ENCODE assay signal across 15 mouse cellular contexts in genomic region chr5:64814416-64814815, GRCm38 (mm10). TPM values are rescaled to one million over a fixed set of nuclear protein-coding genes. Genes with fewer than 3 reads are reported as not detected.
DNase-seq lines count a peak whose midpoint lies in the region; ATAC-seq and TF ChIP-seq lines count a peak whose summit lies in the region.
"Had no signal": no experiment of that assay in that cellular context is flagged by ENCODE, and none has a peak within 500 bp of the region (broad histone marks: within the 10 kb centered on the region; RNA-seq: fewer than 3 reads in every experiment).

No protein-coding gene starts in this region.

- no peak overlapping the region for H3K4me3 ChIP-seq in intestine, embryonic 14.5 days (ENCODE audit: low read depth, low read length)
- H3K4me3 ChIP-seq in intestine, embryonic 15.5 days (replicated peaks) = no peak overlapping the region
- peak overlapping the region; percentile 78 for H3K4me3 ChIP-seq in E14TG2a.4 (replicated peaks; ENCODE audit: low read length)
- H3K4me3 ChIP-seq in bone marrow, adult 2 months (replicated peaks; ENCODE audit: control insufficient read depth, low read depth, low read length) = peak overlapping the region; percentile 13
- no peak overlapping the region for H3K4me3 ChIP-seq in stomach, embryonic 15.5 days (replicated peaks)
- H3K4me3 ChIP-seq: embryonic facial prominence, embryonic 13.5 days; forebrain, embryonic 13.5 days had no signal

- DNase-seq in intestine, embryonic 14.5 days (ENCODE audit: low spot score) = peak; percentile 50
- DNase-seq in frontal cortex, postnatal 14 days (ENCODE audit: low spot score in 2 of 2) = no peak
- DNase-seq: cerebellum, adult 18-20 months; heart, postnatal 4 days; lung, postnatal 14 days had no signal

- H3K9me3 ChIP-seq in intestine, embryonic 14.5 days (ENCODE audit: control insufficient read depth, low read length) = no peaks in the 10 kb centered on the region
- H3K9me3 ChIP-seq in intestine, embryonic 15.5 days = no peaks in the 10 kb centered on the region
- peaks cover 2% of the 10 kb centered on the region; the same call in 1 of the 2 replicates for H3K9me3 ChIP-seq in E14TG2a.4 (ENCODE audit: low read length)
- H3K9me3 ChIP-seq in stomach, embryonic 15.5 days = no peaks in the 10 kb centered on the region
- H3K9me3 ChIP-seq: embryonic facial prominence, embryonic 13.5 days; forebrain, embryonic 13.5 days had no signal

- ATAC-seq in intestine, embryonic 14.5 days (replicated peaks; ENCODE audit: low FRiP score, low TSS enrichment, low read depth) = no peak
- ATAC-seq in intestine, embryonic 15.5 days = no peak
- ATAC-seq in stomach, embryonic 15.5 days (ENCODE audit: insufficient read depth, low FRiP score, low read depth) = no peak
- no peak for ATAC-seq in granulocyte monocyte progenitor cell, adult 5-6 weeks (replicated peaks; ENCODE audit: poor library complexity, severe bottlenecking)
- no peak for ATAC-seq in cerebellum, adult (ENCODE audit: insufficient number of reproducible peaks, low FRiP score, low TSS enrichment)
- ATAC-seq: forebrain, embryonic 13.5 days; hindbrain, postnatal 0 days had no signal

- 75% methylated on average over 7 of the region's 7 CpGs for whole genome bisulfite sequencing in intestine, embryonic 14.5 days
- WGBS in intestine, embryonic 15.5 days = 74% methylated on average over 7 of the region's 7 CpGs
- WGBS in bone marrow, adult 2 months = 68% methylated on average over 7 of the region's 7 CpGs
- WGBS in stomach, embryonic 15.5 days = 71% methylated on average over 7 of the region's 7 CpGs

- peaks cover 64% of the 10 kb centered on the region for H3K4me1 ChIP-seq in intestine, embryonic 14.5 days (replicated peaks; ENCODE audit: control insufficient read depth, insufficient read depth, low read length)
- H3K4me1 ChIP-seq in intestine, embryonic 15.5 days (replicated peaks) = peaks cover 81% of the 10 kb centered on the region
- H3K4me1 ChIP-seq in E14TG2a.4 (replicated peaks; ENCODE audit: low read depth, low read length) = peaks cover 85% of the 10 kb centered on the region
- peaks cover 8% of the 10 kb centered on the region for H3K4me1 ChIP-seq in bone marrow, adult 2 months (ENCODE audit: control insufficient read depth, insufficient read depth, low read length)
- H3K4me1 ChIP-seq in stomach, embryonic 15.5 days = peaks cover 65% of the 10 kb centered on the region

- TF ChIP-seq CTCF in E14TG2a.4 (conservative IDR thresholded peaks at IDR 0.05; ENCODE audit: low read length) = no peak
- no peak for TF ChIP-seq CTCF in bone marrow, adult 2 months (IDR thresholded peaks at IDR 0.05; ENCODE audit: control insufficient read depth, insufficient read depth, low read length)

- H3K36me3 ChIP-seq in intestine, embryonic 14.5 days (ENCODE audit: control insufficient read depth, insufficient read depth, low read length) = peaks cover 34% of the 10 kb centered on the region
- H3K36me3 ChIP-seq in intestine, embryonic 15.5 days = peaks cover 6% of the 10 kb centered on the region; the same call in 1 of the 2 replicates
- peaks cover 69% of the 10 kb centered on the region for H3K36me3 ChIP-seq in E14TG2a.4 (ENCODE audit: insufficient read depth, low read length)
- peaks cover 11% of the 10 kb centered on the region for H3K36me3 ChIP-seq in stomach, embryonic 15.5 days

- no peak overlapping the region for H3K27ac ChIP-seq in intestine, embryonic 14.5 days (ENCODE audit: low read depth)
- H3K27ac ChIP-seq in intestine, embryonic 15.5 days = no peak overlapping the region
- no peak overlapping the region for H3K27ac ChIP-seq in bone marrow, adult 2 months (ENCODE audit: control insufficient read depth, insufficient read depth, low read depth, low read length, poor library complexity)
- peak overlapping the region; percentile 6; the same call in 1 of the 2 replicates for H3K27ac ChIP-seq in stomach, embryonic 15.5 days
- H3K27ac ChIP-seq: embryonic facial prominence, embryonic 13.5 days; forebrain, embryonic 13.5 days; hindbrain, postnatal 0 days had no signal

- no peak overlapping the region for H3K4me2 ChIP-seq in intestine, embryonic 14.5 days (ENCODE audit: low read length)
- H3K4me2 ChIP-seq in intestine, embryonic 15.5 days (replicated peaks) = no peak overlapping the region
- no peak overlapping the region for H3K4me2 ChIP-seq in stomach, embryonic 15.5 days
- H3K4me2 ChIP-seq: embryonic facial prominence, embryonic 13.5 days; forebrain, embryonic 13.5 days; midbrain, embryonic 11.5 days had no signal

- no peak for TF ChIP-seq POLR2A in bone marrow, adult 2 months (IDR thresholded peaks at IDR 0.05; ENCODE audit: borderline replicate concordance, control insufficient read depth, low read depth, low read length)

- H3K9ac ChIP-seq in intestine, embryonic 14.5 days (ENCODE audit: low read length) = no peak overlapping the region
- H3K9ac ChIP-seq in intestine, embryonic 15.5 days = no peak overlapping the region
- no peak overlapping the region for H3K9ac ChIP-seq in stomach, embryonic 15.5 days
- H3K9ac ChIP-seq: forebrain, embryonic 13.5 days had no signal

- H3K27me3 ChIP-seq in intestine, embryonic 14.5 days (replicated peaks; ENCODE audit: control insufficient read depth, insufficient read depth, low read length) = no peaks in the 10 kb centered on the region
- no peaks in the 10 kb centered on the region for H3K27me3 ChIP-seq in intestine, embryonic 15.5 days (replicated peaks)
- no peaks in the 10 kb centered on the region for H3K27me3 ChIP-seq in E14TG2a.4 (ENCODE audit: insufficient read depth, low read length)
- no peaks in the 10 kb centered on the region for H3K27me3 ChIP-seq in stomach, embryonic 15.5 days (replicated peaks)
- H3K27me3 ChIP-seq: embryonic facial prominence, embryonic 13.5 days; forebrain, embryonic 13.5 days had no signal

RNA-seq across cellular contexts. Expression of gene Klf3, which starts 11.2 kb away (rescaled TPM):
- polyA plus RNA-seq in intestine, embryonic 14.5 days (2014; fragmentation: Nextera tagmentation; extraction: Ambion mirVana) = 75.2 and 88.0 TPM in 2 replicates
- 87.6 and 91.8 TPM in 2 replicates for polyA plus RNA-seq in intestine, embryonic 15.5 days (2015; fragmentation: Nextera tagmentation; extraction: Ambion mirVana)
- 60.7 and 72.8 TPM in 2 replicates for polyA plus RNA-seq in bone marrow, adult 2 months (2011; ENCODE audit: insufficient read depth, insufficient read length, low replicate concordance, missing spikeins)
- 103 and 104 TPM in 2 replicates for polyA plus RNA-seq in stomach, embryonic 15.5 days (2015; fragmentation: Nextera tagmentation; extraction: Ambion mirVana)
- 23.6 and 28.1 TPM in 2 replicates for total RNA-seq in granulocyte monocyte progenitor cell, adult 5-6 weeks (2014; fragmentation: Nextera tagmentation)
- total RNA-seq in granulocyte monocyte progenitor cell, adult 5-6 weeks (2017) = 6.9 and 8.9 TPM in 2 replicates

Comparison
In these comparisons a context has a peak if more than half of its experiments do, and no peak if none do; other contexts are left out.
1. H3K4me3 ChIP-seq: peak in E14TG2a.4 (single experiment) and bone marrow, adult 2 months (single experiment); none in intestine, embryonic 14.5 days (single experiment), intestine, embryonic 15.5 days (single experiment) and stomach, embryonic 15.5 days (single experiment).